Mouse (Mus musculus): ENCODE data around the gene Cacna1d. TPM values are rescaled to one million over a fixed set of nuclear protein-coding genes. Genes with fewer than 3 reads are reported as not detected.

The Cacna1d gene
- total and polyA plus RNA-seq, 3 experiments: 0.04 to 0.30 (median 0.22) TPM

DNA sequence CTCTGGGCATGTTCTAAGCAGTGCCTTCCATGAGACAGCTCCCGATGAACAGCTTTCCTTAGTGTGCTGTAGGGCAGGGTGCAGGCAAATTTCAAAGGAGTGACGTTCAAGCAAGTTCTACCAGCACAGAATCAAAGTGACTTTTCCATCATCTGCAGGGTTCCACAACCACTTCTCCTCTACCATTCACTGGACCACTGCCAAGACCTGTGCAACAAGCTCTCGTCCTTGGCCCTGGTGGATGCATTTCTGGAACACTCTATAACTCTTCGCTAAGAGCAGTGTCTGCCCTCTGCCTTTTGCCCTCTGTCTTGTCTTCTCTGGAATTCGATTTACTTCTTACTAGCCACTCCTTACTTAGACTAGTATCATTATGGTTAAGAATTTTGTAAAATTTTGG is 266.1 kb downstream of the Cacna1d start:
- DNase-seq (ENCODE audit: low spot score) (no peak), ATAC-seq (ENCODE audit: extremely low read depth, insufficient number of reproducible peaks, low FRiP score, poor library complexity, severe bottlenecking) (no peak)
- Histone ChIP-seq H3K4me1 (ENCODE audit: insufficient read depth, low read depth, low read length) (no peaks in the 10 kb centered on the region), H3K9me3 (replicated peaks) (no peaks in the 10 kb centered on the region), H3K4me3 (ENCODE audit: low read depth, low read length) (no peak overlapping the region), H3K27me3 (ENCODE audit: insufficient read depth, low read length) (no peaks in the 10 kb centered on the region), H3K36me3 (replicated peaks) (no peaks in the 10 kb centered on the region)
- no peak for TF ChIP-seq POLR2AphosphoS5 (IDR thresholded peaks at IDR 0.05; ENCODE audit: insufficient replicate concordance, low read depth, low read length)
- no peak for TF ChIP-seq TAL1 (conservative IDR thresholded peaks at IDR 0.05; ENCODE audit: low read depth, low read length)
- TF ChIP-seq CTCF (IDR thresholded peaks at IDR 0.05; ENCODE audit: low read depth, low read length): no peak
- no peak for TF ChIP-seq GATA2 (IDR thresholded peaks at IDR 0.05; ENCODE audit: borderline replicate concordance, low read depth, low read length)
- no peak for TF ChIP-seq GATA1 (IDR thresholded peaks at IDR 0.05; ENCODE audit: borderline replicate concordance, low read length)

GRCm38 (mm10) chr14:30222101-30222500 is 269.2 kb downstream of the Cacna1d start:
- DNase-seq (ENCODE audit: low spot score): no peak
- no peaks in the 10 kb centered on the region for H3K27me3 ChIP-seq (ENCODE audit: insufficient read depth, low read length)
- H3K4me3 ChIP-seq (ENCODE audit: low read depth, low read length): no peak overlapping the region
- H3K36me3 ChIP-seq (replicated peaks): no peaks in the 10 kb centered on the region
- ATAC-seq (ENCODE audit: extremely low read depth, insufficient number of reproducible peaks, low FRiP score, poor library complexity, severe bottlenecking): no peak
- no peaks in the 10 kb centered on the region for H3K9me3 ChIP-seq (replicated peaks)
- TF ChIP-seq GATA1 (IDR thresholded peaks at IDR 0.05; ENCODE audit: borderline replicate concordance, low read length) (no peak), POLR2AphosphoS5 (IDR thresholded peaks at IDR 0.05; ENCODE audit: insufficient replicate concordance, low read depth, low read length) (no peak), TAL1 (conservative IDR thresholded peaks at IDR 0.05; ENCODE audit: low read depth, low read length) (no peak), CTCF (IDR thresholded peaks at IDR 0.05; ENCODE audit: low read depth, low read length) (no peak), GATA2 (IDR thresholded peaks at IDR 0.05; ENCODE audit: borderline replicate concordance, low read depth, low read length) (no peak)
- no peaks in the 10 kb centered on the region for H3K4me1 ChIP-seq (ENCODE audit: insufficient read depth, low read depth, low read length)

DNA sequence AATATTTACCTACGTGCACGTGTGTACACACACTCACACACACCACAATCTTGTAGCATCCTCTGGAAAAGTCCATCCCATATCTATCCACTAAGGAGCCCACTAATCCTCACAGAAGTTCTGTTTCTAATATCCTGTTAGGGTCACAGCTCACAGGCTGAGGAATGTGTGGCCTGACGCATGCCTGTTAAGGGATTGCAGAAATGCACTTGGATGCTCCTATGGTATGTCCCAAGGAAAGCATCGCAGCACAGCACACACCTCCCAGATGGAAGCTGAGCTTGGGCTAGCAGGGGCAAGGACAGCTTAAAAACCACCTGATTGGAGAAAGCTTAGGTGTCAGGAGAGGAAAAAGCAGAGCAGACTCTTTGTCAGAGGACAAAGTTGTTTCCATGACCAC is 271.4 kb downstream of the Cacna1d start:
- Histone ChIP-seq H3K27me3 (ENCODE audit: insufficient read depth, low read length) (no peaks in the 10 kb centered on the region), H3K4me3 (ENCODE audit: low read depth, low read length) (no peak overlapping the region), H3K9me3 (replicated peaks) (no peaks in the 10 kb centered on the region), H3K4me1 (ENCODE audit: insufficient read depth, low read depth, low read length) (no peaks in the 10 kb centered on the region), H3K36me3 (replicated peaks) (no peaks in the 10 kb centered on the region)
- DNase-seq (ENCODE audit: low spot score) (no peak), ATAC-seq (ENCODE audit: extremely low read depth, insufficient number of reproducible peaks, low FRiP score, poor library complexity, severe bottlenecking) (no peak)
- TF ChIP-seq CTCF (IDR thresholded peaks at IDR 0.05; ENCODE audit: low read depth, low read length) (no peak), GATA2 (IDR thresholded peaks at IDR 0.05; ENCODE audit: borderline replicate concordance, low read depth, low read length) (no peak), GATA1 (IDR thresholded peaks at IDR 0.05; ENCODE audit: borderline replicate concordance, low read length) (no peak), POLR2AphosphoS5 (IDR thresholded peaks at IDR 0.05; ENCODE audit: insufficient replicate concordance, low read depth, low read length) (no peak), TAL1 (conservative IDR thresholded peaks at IDR 0.05; ENCODE audit: low read depth, low read length) (no peak)

DNA sequence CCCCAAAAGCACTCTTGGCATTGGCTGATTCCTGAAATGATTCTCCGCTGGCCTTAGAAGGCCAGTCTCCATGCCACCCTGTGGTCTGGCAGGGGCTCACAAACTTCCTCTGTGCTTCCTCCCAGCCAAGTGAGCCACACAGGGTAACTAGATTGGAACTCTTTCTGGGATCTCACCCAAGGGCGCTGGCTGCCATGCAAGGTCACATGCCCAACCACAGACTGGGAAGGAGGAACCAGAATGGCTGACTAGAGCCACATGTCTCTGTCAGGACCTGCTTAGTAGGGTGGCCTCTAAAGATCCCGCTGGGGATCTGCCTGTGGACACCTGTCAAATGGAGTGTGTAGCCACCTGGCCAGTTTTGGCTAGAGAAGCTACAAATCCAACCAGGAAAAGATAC is 273.1 kb downstream of the Cacna1d start:
- Histone ChIP-seq H3K9me3 (replicated peaks) (no peaks in the 10 kb centered on the region), H3K27me3 (ENCODE audit: insufficient read depth, low read length) (peaks cover 3% of the 10 kb centered on the region), H3K36me3 (replicated peaks) (no peaks in the 10 kb centered on the region), H3K4me1 (ENCODE audit: insufficient read depth, low read depth, low read length) (no peaks in the 10 kb centered on the region), H3K4me3 (ENCODE audit: low read depth, low read length) (no peak overlapping the region)
- DNase-seq (ENCODE audit: low spot score): no peak
- TF ChIP-seq TAL1 (conservative IDR thresholded peaks at IDR 0.05; ENCODE audit: low read depth, low read length): no peak
- no peak for TF ChIP-seq GATA2 (IDR thresholded peaks at IDR 0.05; ENCODE audit: borderline replicate concordance, low read depth, low read length)
- TF ChIP-seq GATA1 (IDR thresholded peaks at IDR 0.05; ENCODE audit: borderline replicate concordance, low read length): no peak
- TF ChIP-seq POLR2AphosphoS5 (IDR thresholded peaks at IDR 0.05; ENCODE audit: insufficient replicate concordance, low read depth, low read length): no peak
- no peak for TF ChIP-seq CTCF (IDR thresholded peaks at IDR 0.05; ENCODE audit: low read depth, low read length)
- no peak for ATAC-seq (ENCODE audit: extremely low read depth, insufficient number of reproducible peaks, low FRiP score, poor library complexity, severe bottlenecking)

DNA sequence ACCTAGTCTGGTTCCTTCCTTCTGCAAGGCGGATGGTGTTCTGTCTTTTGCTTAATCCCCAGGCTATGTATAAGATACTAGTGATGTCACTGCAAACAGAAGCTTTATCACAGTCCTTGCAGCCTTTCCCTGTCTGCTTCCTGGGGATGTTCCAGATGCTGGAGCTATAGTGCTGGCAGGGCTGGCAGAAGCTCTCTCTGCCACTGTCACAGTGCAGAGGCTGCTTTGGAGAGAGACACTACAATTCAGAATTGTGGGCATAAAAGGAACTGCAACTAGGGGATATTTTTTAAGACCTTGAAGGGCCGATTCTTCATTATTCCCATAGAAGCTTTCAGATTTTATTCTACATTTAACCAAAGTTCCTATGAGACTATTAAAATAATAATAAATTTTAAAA is 274.1 kb downstream of the Cacna1d start:
- ATAC-seq (ENCODE audit: extremely low read depth, insufficient number of reproducible peaks, low FRiP score, poor library complexity, severe bottlenecking) (no peak), DNase-seq (ENCODE audit: low spot score) (no peak)
- TF ChIP-seq TAL1 (conservative IDR thresholded peaks at IDR 0.05; ENCODE audit: low read depth, low read length): no peak
- no peak for TF ChIP-seq CTCF (IDR thresholded peaks at IDR 0.05; ENCODE audit: low read depth, low read length)
- TF ChIP-seq GATA1 (IDR thresholded peaks at IDR 0.05; ENCODE audit: borderline replicate concordance, low read length): no peak
- no peak for TF ChIP-seq GATA2 (IDR thresholded peaks at IDR 0.05; ENCODE audit: borderline replicate concordance, low read depth, low read length)
- no peak for TF ChIP-seq POLR2AphosphoS5 (IDR thresholded peaks at IDR 0.05; ENCODE audit: insufficient replicate concordance, low read depth, low read length)

GRCm38 (mm10) chr14:30208156-30208555 is 283.1 kb downstream of the Cacna1d start:
- Histone ChIP-seq H3K4me1 (ENCODE audit: insufficient read depth, low read depth, low read length) (no peaks in the 10 kb centered on the region), H3K4me3 (ENCODE audit: low read depth, low read length) (no peak overlapping the region), H3K36me3 (replicated peaks) (no peaks in the 10 kb centered on the region), H3K9me3 (replicated peaks) (no peaks in the 10 kb centered on the region), H3K27me3 (ENCODE audit: insufficient read depth, low read length) (no peaks in the 10 kb centered on the region; the same call in 1 of the 2 replicates)
- TF ChIP-seq CTCF (IDR thresholded peaks at IDR 0.05; ENCODE audit: low read depth, low read length) (no peak), GATA1 (IDR thresholded peaks at IDR 0.05; ENCODE audit: borderline replicate concordance, low read length) (no peak)
- DNase-seq (ENCODE audit: low spot score) (no peak), ATAC-seq (ENCODE audit: extremely low read depth, insufficient number of reproducible peaks, low FRiP score, poor library complexity, severe bottlenecking) (no peak)

More for the DNA sequence above, 274.1 kb downstream of the Cacna1d start:
- Histone ChIP-seq H3K4me1 (ENCODE audit: insufficient read depth, low read depth, low read length) (no peaks in the 10 kb centered on the region), H3K27me3 (ENCODE audit: insufficient read depth, low read length) (peaks cover 3% of the 10 kb centered on the region), H3K4me3 (ENCODE audit: low read depth, low read length) (no peak overlapping the region), H3K36me3 (replicated peaks) (no peaks in the 10 kb centered on the region), H3K9me3 (replicated peaks) (no peaks in the 10 kb centered on the region)

DNA sequence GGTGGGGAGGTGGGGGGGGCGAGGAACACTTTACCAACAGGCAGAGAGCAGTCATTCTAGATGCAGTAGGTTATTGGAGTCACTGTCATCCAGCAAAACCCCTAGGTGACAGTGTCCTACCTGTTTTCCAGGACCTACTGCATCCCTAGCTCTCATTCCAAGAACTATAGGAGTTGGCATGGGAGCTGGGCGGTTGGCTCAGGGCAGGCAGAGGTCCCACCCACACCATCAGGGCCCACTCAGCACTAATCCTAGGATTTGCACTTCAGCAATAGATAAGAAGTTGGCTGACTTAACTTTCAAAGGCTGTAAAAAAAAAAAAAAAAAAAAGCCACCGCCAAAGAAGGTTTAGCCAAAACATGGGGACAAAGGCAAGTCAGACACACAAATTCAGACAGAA is 285.4 kb downstream of the Cacna1d start:
- TF ChIP-seq TAL1 (conservative IDR thresholded peaks at IDR 0.05; ENCODE audit: low read depth, low read length) (no peak), GATA1 (IDR thresholded peaks at IDR 0.05; ENCODE audit: borderline replicate concordance, low read length) (no peak), CTCF (IDR thresholded peaks at IDR 0.05; ENCODE audit: low read depth, low read length) (no peak), GATA2 (IDR thresholded peaks at IDR 0.05; ENCODE audit: borderline replicate concordance, low read depth, low read length) (no peak), POLR2AphosphoS5 (IDR thresholded peaks at IDR 0.05; ENCODE audit: insufficient replicate concordance, low read depth, low read length) (no peak)
- Histone ChIP-seq H3K9me3 (replicated peaks) (no peaks in the 10 kb centered on the region), H3K27me3 (ENCODE audit: insufficient read depth, low read length) (no peaks in the 10 kb centered on the region; the same call in 1 of the 2 replicates), H3K4me3 (ENCODE audit: low read depth, low read length) (no peak overlapping the region), H3K36me3 (replicated peaks) (no peaks in the 10 kb centered on the region), H3K4me1 (ENCODE audit: insufficient read depth, low read depth, low read length) (no peaks in the 10 kb centered on the region)
- DNase-seq (ENCODE audit: low spot score): no peak
- ATAC-seq (ENCODE audit: extremely low read depth, insufficient number of reproducible peaks, low FRiP score, poor library complexity, severe bottlenecking): no peak

Measured in G1E (cell line).